Mouse (Mus musculus) left cerebral cortex, postnatal 10 days (tissue): ENCODE measurements around the gene Enpep. TPM values are rescaled to one million over a fixed set of nuclear protein-coding genes. Genes with fewer than 3 reads are reported as not detected.

Experiments
- DNase-seq, 2 experiments: peaks; one replicate each; pipeline ENCODE4 v3.0.0; 2021 to 2022; ENCODE audit warnings: low spot score in 2 of 2, mixed read lengths in 1 of 2; ENCODE audit errors: extremely low spot score in 1 of 2
- intact Hi-C: fragments of 180-260 bp; cut with DNase I; formaldehyde crosslinking; loops from one replicate; pipeline ENCODE4 v1.15.1; 2025
- total RNA-seq, 2 experiments: library from RNA; stranded (reverse); gene quantifications; 2 replicates each; pipeline ENCODE4 v1.2.3; 2021

The Enpep gene
- total RNA-seq, 2 experiments from 2014 or later, result 1.3 to 2.3 TPM

GRCm38 (mm10) chr3:129317032-129317729, 15.3 kb downstream of the Enpep start:
- intact Hi-C loops, result no loop called here
- no peak for DNase-seq

- intact Hi-C loops, result no loop called here
- no peak for DNase-seq
Measured at GRCm38 (mm10) chr3:129313671-129314415, 18.7 kb downstream of the Enpep start.

- intact Hi-C loops, result no loop called here
- no peak for DNase-seq
Measured at GRCm38 (mm10) chr3:129313221-129313620, 19.3 kb downstream of the Enpep start.

- no peak for DNase-seq
- intact Hi-C loops, result no loop called here
Measured at GRCm38 (mm10) chr3:129312511-129312910, 20.0 kb downstream of the Enpep start.

DNA sequence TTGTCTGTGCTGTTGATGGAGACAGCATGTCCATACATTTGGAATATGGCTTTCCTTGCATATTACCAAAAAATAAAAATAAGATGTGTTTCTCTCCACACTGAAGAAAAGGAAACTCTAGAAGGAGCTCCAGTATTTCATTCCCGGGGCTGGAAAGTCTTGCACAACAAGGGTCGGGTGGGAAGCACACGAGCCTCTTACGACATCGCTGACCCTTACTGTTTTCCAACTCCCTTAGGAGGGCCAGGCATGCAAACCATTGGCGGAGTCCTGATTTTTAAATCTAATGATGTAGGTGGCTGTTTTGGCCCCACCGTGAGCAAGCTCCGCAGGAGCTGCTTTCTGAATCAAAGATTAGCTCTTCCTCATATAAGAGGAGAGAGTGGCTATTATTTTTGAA, 20.6 kb downstream of the Enpep start:
- DNase-seq, result no peak
- intact Hi-C loops, result no loop called here

DNA sequence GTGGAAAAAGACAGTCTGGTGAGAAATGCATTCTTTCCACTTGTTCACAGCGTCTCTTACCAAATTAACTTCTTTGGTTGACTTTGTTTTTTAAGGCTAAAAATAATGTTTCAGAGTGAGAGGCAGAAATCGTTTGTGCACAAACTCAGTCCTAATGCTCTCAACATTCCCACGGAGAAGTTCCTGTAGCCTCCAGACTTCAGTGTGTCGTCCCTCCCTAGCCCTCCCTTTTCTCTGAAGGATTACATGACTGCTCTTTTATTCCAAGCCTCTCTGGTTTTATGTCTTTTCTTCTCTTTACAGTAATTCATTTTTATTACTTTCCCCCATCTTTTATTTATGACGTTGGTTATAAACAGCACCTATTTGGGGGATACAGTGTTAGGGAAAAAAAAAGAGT, 22.6 kb downstream of the Enpep start:
- intact Hi-C loops, result loop anchor here (2.0 to 5.0 kb wide), 3 partner anchors 222 to 767 kb away; partner anchors contain the start of gene Elovl6
- DNase-seq, result no peak

DNA sequence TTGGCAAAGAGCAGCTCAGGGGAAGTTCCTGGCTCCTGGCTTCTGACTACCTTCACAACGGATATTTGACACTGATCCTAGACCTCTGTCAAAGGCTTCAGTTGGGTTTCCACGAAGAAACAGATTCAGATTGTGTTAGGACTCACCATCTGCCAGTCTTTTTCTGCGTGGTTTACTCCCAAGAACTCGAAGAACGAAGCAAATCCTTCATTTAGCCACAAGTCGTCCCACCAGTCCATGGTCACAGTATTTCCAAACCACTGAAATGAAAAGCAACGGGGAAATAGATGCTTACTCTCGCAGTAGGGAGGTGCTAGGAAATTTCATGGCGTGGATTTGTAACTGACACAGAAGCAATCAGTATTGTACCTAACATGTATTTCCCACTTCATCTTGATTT, 23.6 kb downstream of the Enpep start:
- intact Hi-C loops, result loop anchor here (2.0 to 5.0 kb wide), 3 partner anchors 223 to 768 kb away; partner anchors contain the start of gene Elovl6
- peak in 1 of 2 experiments; percentile 35 for DNase-seq

GRCm38 (mm10) chr3:129308102-129308752, 24.3 kb downstream of the Enpep start:
- intact Hi-C loops, result loop anchor here (2.0 to 5.0 kb wide), 3 partner anchors 224 to 769 kb away; partner anchors contain the start of gene Elovl6
- peak in 1 of 2 experiments; percentile 50 for DNase-seq

- intact Hi-C loops, result loop anchor here (2.0 kb wide), 1 partner anchor 119 kb away; no protein-coding TSS in a partner anchor
- peak; percentile 23 to 27 for DNase-seq
Measured at GRCm38 (mm10) chr3:129303941-129304340, 28.6 kb downstream of the Enpep start.

- intact Hi-C loops, result no loop called here
- DNase-seq, result peak in 1 of 2 experiments; percentile 44
Measured at GRCm38 (mm10) chr3:129299874-129300273, 32.6 kb downstream of the Enpep start.

DNA sequence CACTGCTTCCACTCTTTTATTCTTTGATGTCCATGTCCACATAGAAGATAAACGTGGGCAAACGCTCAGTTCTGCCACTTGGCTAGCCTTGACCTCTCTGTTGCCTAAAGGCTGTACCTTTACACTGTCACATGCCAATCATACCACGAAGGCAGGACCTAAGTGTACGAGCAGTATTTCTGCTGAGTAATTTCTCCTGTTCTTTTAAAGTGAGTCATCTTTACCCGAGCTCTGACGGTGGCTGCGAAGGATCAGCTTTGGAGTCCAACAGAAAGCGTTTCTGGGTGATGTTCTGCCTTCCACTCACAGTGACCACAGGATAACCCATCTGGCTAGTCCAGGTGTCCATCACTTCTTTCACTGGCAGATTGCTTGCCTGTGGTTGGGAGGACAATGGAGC, 33.9 kb downstream of the Enpep start:
- intact Hi-C loops, result no loop called here
- no peak for DNase-seq

DNA sequence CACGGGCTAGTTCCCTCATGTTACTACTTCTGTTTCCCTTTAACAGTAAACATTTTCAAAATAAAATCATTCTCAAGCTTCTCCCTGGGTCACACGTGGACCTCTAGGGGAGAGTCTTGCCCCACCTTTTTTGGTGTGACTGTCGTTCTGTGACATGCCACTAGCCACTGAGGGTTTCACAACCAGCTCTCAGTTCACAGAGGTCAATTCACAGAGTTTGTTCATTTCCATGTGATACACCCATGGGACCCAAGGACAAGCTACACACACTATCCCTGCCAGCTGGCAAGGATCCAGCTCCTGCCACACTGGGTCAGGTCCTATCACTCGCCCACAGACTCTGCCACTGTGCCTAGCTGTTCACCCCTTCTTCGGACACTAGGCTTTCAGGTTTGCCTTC, 35.5 kb downstream of the Enpep start:
- intact Hi-C loops, result no loop called here
- no peak for DNase-seq

DNA sequence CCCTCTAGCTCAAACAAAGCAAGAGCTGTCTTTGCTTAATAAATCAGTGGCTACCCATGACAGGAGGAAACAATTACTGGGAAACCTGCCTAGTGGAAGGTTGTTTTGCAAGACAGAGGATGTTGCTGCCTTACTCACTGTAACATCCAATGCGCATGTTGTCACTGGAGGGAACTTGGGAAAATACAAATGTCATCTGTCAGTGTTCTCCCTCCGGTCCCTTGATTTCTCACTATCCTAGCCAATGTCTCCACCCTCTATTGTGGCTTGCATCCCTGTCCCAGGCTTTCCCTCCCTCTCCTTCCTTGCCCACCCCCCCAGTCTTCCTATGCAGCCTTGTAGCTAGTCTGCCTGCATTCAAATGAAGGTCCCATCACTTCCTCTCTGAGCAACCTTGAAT, 36.6 kb downstream of the Enpep start:
- intact Hi-C loops, result no loop called here
- no peak for DNase-seq

DNA sequence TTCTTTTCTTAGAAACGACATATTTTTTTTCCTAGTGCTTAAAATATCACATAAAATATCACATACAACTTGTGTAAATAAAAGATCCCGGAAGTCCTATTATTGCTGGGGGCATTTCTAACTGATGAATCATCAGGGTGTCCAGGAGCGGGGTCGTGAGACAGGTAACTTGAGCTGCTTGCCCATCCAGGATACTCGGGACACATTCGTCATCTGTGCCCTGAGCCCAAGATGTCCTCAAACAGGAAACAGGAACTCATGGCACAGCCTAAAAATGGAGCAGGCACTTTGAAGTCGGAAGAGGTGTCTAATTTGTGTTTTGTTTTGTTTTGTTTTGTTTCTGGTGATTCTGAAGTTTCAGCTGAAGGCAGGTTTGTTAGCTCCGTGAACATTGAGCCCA, 43.0 kb downstream of the Enpep start:
- DNase-seq, result no peak
- intact Hi-C loops, result no loop called here

DNA sequence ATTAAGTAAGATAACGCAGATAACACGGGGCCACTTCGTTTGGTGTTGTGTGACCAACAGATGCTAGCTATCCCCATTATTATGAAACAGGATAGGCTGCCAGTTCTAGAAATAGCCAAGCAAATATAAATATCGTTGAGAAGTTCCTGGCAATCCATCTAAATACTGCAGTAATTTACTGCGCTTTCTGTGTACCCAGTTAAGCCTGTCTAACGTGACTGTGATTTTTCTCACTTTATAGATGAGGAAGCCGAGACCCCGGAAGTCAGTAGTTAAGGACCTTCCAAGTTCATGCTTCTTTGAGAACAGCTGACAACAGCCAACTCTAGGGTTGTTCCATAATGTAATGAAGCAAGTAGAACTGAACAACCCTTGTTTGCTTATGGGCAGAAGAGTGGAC, 45.4 kb downstream of the Enpep start:
- intact Hi-C loops, result no loop called here

GRCm38 (mm10) chr3:129286426-129286825, 46.1 kb downstream of the Enpep start:
- DNase-seq, result no peak
- intact Hi-C loops, result no loop called here

More for the DNA sequence above, 45.4 kb downstream of the Enpep start:
- no peak for DNase-seq

DNA sequence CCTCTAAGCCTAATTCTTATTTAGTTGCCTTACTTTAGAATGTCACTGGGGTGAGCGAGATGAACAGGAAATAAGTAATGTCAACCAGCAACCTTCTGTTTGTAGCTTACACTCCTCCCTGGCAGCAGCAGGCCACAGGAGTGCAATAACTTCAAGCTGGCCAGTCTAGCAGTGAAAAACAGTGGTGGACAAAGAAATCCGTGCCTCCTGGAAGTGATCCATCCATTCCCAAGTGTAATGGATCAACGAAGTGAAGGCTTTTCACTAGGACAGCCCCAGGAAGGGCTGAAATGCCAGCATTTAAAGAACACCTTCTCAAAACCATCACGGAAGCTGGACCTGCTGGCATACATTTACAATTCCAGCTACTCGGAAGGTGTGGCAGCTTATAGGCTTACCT, 48.2 kb downstream of the Enpep start:
- no peak for DNase-seq
- intact Hi-C loops, result no loop called here

DNA sequence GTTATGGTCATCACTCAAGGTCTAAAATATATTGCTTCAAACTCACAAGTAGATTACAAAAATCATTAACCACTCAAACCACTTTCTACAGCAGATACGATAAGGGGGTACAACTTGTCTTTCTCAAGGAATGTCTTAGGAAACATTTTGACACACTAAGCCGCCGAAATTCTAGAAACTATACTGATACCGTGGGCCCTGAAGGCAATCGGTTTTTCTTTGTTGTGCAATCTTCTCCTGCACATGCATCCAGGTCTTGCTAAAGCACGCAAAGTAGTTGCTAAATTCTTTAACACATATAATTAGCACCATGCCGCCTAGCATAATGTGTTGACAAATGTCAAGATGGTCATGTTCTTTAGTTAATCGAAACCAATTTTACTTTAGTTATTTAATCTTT, 53.1 kb downstream of the Enpep start:
- intact Hi-C loops, result no loop called here
- DNase-seq, result no peak

DNA sequence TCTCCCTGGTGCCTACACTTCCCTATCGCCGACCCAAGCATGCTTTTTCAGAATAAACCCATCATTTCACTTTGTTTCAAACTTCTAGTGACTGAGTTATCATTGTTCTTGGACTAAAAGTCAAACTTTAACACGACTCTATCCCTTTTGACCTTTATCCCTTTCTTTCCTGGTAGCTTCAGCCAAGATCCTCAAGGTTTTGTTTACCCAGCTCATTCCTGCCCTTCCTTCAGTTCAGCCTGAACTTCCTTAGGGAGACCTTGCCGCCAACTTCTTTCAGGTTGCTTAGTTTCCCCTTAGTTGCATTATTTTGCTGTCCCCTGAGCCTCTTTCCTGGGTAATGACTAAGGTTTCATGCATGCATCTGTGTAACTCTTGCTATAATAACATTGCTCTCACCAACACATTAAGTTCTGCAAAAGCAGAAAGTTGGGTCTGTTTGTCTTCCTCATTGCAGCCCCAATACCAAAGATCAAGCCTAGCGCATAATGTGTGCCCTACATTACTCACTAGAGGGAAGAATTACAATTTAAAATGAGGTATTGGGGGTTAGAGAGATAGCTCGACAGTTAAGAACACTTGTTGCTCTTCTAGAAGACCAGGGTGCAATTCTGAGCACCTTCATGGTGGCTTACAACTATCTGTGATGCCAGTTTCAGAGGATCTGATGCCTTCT, 59.2 kb downstream of the Enpep start:
- no peak for DNase-seq

More for the DNA sequence above, 59.2 kb downstream of the Enpep start:
- intact Hi-C loops, result no loop called here
